Mouse (Mus musculus): ENCODE results near the gene Wif1. TPM values are rescaled to one million over a fixed set of nuclear protein-coding genes. Genes with fewer than 3 reads are reported as not detected.
A peak's percentile ranks its signal among the peaks of the same experiment; 100 is the strongest.

Wif1 gene
- total RNA-seq, 2 experiments from 2014 or later: 0.20 TPM; not detected in 1

- DNase-seq: no peak
These were observed 37.0 kb downstream of the Wif1 start for GRCm38 (mm10) chr10:121070742-121071141.

- DNase-seq: no peak
These were observed 46.7 kb downstream of the Wif1 start for GRCm38 (mm10) chr10:121080500-121080899.

- DNase-seq: no peak
These were observed 49.1 kb downstream of the Wif1 start for GRCm38 (mm10) chr10:121082881-121083280.

GRCm38 (mm10) chr10:121083512-121083911 lies 49.8 kb downstream of the Wif1 start:
- no peak for DNase-seq

GRCm38 (mm10) chr10:121088679-121089078 lies 54.9 kb downstream of the Wif1 start:
- DNase-seq: no peak

GRCm38 (mm10) chr10:121089312-121089711 lies 55.6 kb downstream of the Wif1 start:
- DNase-seq: peak in 1 of 2 experiments; percentile 7

- no peak for DNase-seq
These were observed 56.2 kb downstream of the Wif1 start for GRCm38 (mm10) chr10:121090006-121090405.

- DNase-seq: no peak
These were observed 62.2 kb downstream of the Wif1 start for GRCm38 (mm10) chr10:121095948-121096347.

- DNase-seq: no peak
These were observed 64.5 kb downstream of the Wif1 start for GRCm38 (mm10) chr10:121098263-121098662.

GRCm38 (mm10) chr10:121099658-121100057 lies 65.9 kb downstream of the Wif1 start:
- no peak for DNase-seq

GRCm38 (mm10) chr10:121116115-121116514 lies 82.4 kb downstream of the Wif1 start:
- DNase-seq: no peak

GRCm38 (mm10) chr10:121116636-121117035 lies 82.9 kb downstream of the Wif1 start:
- no peak for DNase-seq

- no peak for DNase-seq
These were observed 87.0 kb downstream of the Wif1 start for GRCm38 (mm10) chr10:121120751-121121150.

GRCm38 (mm10) chr10:121124481-121124880 lies 90.7 kb downstream of the Wif1 start:
- DNase-seq: peak; percentile 22 to 43

- no peak for DNase-seq
These were observed 95.5 kb downstream of the Wif1 start for GRCm38 (mm10) chr10:121129000-121129925.

Other genes starting within 250 kb of the Wif1 start
- gene Msrb3, start 134.9 kb upstream of the Wif1 start, total RNA-seq (2021): 10 to 100 TPM; 47.1 to 68.1 TPM
- gene Lemd3, start 54.6 kb upstream of the Wif1 start, total RNA-seq (2021): 10 to 100 TPM; 23.9 to 25.0 TPM